Mouse (Mus musculus) right cerebral cortex, postnatal 4 days (tissue): ENCODE measurements around the gene Gm10334.
"Not testable (repeated sequence)": the region's sequence is repeated elsewhere in the genome, so short reads cannot be mapped to it uniquely, and the experiment has no call there.

ENCODE experiments used
- DNase-seq: peaks from one replicate; pipeline ENCODE4 v3.0.0-alpha.2; 2022

Gm10334 gene

GRCm38 (mm10) chr6:41446045-41446444 lies at the start of gene Gm10334:
Gene Gm10334 (minus strand): TSS chr6:41446145.
- not testable (repeated sequence) for DNase-seq

DNA sequence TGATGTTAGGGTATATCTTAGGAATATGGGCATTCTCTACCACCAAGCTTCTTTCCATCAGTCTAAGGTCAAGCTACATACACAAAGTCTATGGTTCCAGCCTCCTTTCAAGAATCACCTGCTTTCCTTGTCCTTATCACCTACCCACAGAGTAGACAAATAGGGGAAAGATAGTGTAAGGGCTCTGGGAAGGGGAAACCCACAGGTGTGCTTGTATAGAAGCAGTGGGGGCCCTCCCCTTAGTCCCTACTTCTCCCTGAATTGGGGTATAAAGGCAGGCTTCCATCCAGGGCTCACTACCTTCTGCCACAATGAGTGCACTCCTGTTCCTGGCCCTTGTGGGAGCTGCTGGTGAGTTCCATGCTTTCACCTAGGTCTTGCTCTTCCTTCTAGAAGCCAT lies 12.7 kb upstream of the Gm10334 start, which contains the start of gene Prss1:
Gene Prss1 (plus strand): TSS at position 301 of the 400 bp plus-strand sequence.
- DNase-seq: not testable (repeated sequence)

GRCm38 (mm10) chr6:41442261-41442660 lies 3.7 kb downstream of the Gm10334 start:
- DNase-seq: not testable (repeated sequence)
